Mouse (Mus musculus): ENCODE results near the gene Gpr152.

DNA sequence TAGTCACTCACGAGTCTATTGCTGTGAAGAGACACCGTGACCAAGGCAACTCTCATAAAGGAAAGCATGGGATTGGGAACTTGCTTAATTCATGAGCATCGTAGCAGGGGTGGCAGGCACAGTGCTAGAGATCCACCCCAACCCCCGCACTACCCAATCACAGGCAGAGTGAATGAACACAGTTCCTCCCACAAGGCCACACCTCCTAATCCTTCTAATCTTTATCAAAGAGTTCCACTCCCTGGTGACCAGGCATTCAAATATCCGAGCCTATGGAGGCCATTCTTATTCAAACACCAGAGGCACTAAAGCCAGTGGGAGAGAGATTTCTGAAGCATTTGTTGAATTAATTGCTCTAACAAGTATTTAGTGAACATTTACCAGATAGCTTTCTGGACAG lies 6.3 kb downstream of the Gpr152 start:
- TF ChIP-seq CTCF (conservative IDR thresholded peaks at IDR 0.05; ENCODE audit: low read length) (no peak), NANOG (IDR thresholded peaks at IDR 0.05; ENCODE audit: borderline replicate concordance, low read length) (no peak), POU5F1 (IDR thresholded peaks at IDR 0.05; ENCODE audit: borderline replicate concordance, low read length) (no peak)

Measured in E14TG2a.4 (cell line).